Mouse (Mus musculus) R1 (cell line): ENCODE results near the gene Fam69b.

Source experiments
- DNase-seq: peaks from one replicate; pipeline ENCODE4 v3.0.0-alpha.2; 2018; ENCODE audit warnings: low read depth, low spot score

The Fam69b gene

DNA sequence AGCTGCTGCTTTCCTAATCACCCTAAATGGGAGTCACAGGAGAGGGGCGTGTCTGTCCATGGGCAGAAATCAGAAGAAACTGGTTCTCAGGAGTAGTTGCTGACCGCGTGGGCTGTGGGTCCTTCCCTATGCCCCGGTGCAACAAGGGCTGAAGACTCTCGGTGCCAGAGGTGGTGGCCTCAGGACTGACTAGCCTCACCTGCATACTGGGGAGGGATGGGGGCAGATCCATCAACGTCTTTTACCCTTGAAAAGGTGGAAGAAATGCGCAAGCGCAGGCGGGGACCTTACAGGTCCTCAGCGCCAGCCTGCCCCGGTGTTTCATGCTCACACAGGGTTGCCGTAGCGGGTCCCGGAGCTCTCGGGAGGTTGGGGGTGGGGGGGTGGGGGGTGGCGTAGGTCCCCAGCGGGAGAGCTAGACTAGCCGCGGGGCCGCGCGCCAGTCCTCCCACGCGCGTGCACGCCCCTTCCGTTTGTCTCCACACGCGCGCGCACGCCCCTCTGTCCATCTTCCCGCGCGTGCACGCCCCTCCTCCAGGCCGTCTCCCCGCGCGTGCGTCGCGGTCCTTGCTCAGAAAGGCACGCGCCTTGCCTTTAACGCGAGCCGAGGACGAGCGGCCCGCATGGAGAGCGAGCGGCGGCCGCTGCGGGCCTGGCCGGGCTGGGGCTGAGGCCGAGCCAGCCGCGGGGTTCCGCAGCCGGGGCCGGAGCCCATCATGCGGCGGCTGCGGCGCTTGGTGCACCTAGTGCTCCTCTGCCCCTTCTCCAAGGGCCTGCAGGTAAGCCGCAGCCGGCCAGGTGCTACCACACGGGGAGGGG, at the start of gene Fam69b:
TSS of gene Fam69b (plus strand) at position 537 of the 819 bp plus-strand sequence.
- DNase-seq: peak; percentile 84

DNA sequence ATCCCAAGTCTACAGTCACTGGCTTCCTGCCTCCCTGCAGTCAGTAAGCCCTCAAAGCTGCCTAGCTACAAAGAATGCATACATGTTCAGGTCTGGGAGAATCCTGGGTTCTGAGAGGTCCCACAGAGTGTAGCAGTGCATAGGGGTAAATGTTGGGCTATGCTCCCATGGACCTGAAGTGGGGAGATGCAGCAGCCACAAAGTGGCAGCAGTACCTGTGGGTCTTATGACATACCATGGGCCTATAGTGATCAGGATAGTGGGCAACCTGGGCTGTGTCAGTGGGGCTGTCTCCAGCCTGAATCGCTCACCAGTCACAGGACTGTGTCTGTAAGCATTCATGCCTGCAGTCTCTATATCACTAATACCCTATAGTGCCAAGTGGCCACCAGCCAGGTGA, 48.5 kb upstream of the Fam69b start, which contains the start of gene Egfl7:
TSS of gene Egfl7 (plus strand) at position 301 of the 400 bp plus-strand sequence.
- DNase-seq: no peak

DNA sequence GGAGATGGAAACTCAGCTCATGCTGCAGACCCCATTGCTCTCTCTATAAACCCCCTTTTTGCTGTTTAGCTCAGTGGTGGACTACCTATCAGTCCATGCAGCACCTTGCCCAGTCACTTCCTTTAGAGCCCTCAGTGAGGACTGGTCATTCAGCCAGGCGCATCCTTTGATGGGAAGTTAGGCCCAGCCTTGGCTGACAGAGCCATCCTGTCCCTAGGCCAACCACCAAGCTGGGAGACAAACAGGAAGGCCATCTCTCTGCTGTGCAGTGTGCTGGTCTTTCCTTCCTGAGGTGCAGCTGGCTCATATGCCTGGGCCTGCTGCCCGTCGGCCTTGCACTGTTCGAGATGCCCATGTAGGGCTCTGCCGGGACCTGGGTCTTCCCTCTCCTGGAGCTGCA, 47.5 kb upstream of the Fam69b start:
- no peak for DNase-seq

GRCm38 (mm10) chr2:26582203-26582602, 46.1 kb upstream of the Fam69b start:
- peak; percentile 82 for DNase-seq

DNA sequence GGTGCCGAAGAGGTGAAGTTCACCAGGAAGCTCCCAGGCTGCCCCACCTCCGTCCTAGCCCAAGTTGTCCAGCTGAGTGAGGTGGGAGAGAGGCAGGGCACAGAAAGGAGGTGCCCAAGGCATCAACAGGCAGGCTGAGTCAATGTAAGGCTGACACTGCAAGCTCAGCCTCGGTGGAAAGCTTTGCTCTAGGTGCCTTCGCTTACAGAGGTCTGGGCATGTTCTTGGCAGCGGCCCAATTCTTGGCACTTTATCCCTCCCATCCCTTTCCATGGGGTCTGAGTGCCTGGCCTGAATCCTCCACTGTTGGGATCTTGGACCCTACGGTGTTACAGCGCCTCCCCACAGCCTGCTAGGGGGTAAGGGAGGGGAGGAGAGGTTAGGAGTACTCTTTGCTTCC, 45.5 kb upstream of the Fam69b start:
- DNase-seq: no peak

- no peak for DNase-seq
These were observed 44.6 kb upstream of the Fam69b start for GRCm38 (mm10) chr2:26583640-26584039.

DNA sequence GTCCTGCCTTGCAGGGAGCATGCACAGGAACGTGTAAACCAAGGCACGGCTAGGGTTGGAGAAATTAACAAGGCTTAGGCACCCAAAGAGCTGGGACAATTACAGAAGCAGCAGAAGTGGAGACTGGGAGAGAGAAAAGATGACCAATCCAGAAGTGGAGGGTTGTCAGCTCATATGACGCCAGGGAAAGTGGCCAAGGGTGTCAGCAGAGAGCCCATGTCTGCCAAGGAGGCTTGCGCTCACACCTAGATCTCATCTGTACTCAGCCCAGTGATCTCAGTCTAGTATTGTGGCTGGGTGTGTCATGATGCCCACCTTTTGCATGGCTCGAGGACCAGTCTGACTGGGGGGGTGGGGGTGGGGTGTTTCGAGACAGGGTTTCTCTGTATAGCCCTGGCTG, 42.5 kb upstream of the Fam69b start:
- no peak for DNase-seq

DNA sequence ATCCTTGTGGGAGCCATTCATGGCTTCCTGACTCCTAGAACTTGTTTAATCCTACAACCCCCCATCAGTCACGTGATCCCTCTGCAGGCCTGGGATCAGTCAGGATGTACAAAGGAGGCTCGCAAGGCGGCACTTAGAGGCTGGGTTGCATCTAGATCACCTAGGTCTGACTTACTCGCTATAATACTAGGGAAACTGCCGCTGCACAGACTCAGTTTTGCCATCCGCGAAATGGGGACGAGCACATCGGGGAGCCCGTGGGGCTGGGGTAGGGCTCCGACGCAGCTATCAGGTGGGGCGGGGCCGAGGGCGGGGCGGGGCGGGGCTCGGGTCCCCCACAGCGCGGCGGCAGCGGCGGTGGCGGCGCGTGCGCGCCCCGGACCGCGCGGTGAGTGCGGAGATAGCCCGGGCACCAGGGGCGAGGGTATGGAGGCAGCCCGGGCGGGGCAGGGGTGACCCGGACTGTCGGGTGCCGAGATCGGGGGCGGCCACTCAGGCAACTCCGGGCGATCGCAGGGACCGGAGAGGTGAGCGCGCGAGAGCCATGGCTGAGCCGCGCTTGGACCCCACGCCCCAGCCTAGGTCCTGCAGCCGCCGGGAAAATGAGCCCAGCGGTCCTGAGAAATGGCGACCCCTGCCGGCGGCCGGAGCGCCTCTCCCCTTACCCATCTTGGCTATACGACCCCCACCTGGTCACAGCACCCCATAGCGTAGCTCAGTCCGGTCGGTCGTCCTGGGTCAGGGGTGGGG, 41.8 kb upstream of the Fam69b start, which contains the start of gene Gm20532:
TSS of gene Gm20532 (plus strand) at position 346 of the 750 bp plus-strand sequence.
- peak; percentile 92 for DNase-seq

- no peak for DNase-seq
These were observed 41.2 kb upstream of the Fam69b start for GRCm38 (mm10) chr2:26587044-26587405.

DNA sequence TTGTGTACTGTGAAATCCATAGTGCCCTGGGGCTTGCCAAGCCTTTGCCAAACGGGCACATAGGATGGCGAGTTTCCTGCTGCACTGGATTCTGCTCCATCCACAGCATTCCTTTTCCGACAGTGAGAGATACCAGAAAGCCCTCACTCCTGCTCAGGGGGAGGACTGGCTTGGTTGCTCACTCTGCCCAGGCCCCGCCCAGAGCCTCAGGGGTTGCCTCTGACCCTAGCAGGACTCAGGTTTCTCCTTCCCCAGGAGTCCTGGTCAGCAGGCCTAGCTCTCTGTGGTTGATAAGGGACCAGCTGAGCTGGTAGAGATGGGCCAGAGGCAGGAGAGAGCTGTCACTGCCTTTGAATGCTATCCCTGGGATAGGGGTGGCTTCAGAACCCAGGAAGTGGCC, 39.7 kb upstream of the Fam69b start:
- no peak for DNase-seq

GRCm38 (mm10) chr2:26589284-26589683, 39.0 kb upstream of the Fam69b start:
- no peak for DNase-seq

DNA sequence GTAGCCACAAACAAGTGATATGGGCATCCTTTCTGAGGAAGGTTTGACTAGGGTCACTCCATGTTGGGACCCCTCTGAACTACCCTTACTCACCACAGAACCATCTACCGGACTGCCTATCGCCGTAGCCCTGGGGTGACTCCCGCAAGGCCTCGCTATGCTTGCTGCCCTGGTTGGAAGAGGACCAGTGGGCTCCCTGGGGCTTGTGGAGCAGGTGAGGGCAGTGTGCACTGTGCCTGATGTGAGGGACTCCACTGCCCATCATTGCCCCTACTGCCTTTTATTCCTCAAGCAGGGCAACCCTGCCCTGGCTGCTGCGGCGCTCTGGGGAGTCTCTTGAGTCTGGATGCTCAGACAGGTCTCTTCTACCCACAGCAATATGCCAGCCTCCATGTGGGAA, 38.0 kb upstream of the Fam69b start:
- DNase-seq: no peak

- no peak for DNase-seq
These were observed 37.3 kb upstream of the Fam69b start for GRCm38 (mm10) chr2:26590962-26591361.

GRCm38 (mm10) chr2:26591416-26591815, 36.8 kb upstream of the Fam69b start:
- DNase-seq: no peak

DNA sequence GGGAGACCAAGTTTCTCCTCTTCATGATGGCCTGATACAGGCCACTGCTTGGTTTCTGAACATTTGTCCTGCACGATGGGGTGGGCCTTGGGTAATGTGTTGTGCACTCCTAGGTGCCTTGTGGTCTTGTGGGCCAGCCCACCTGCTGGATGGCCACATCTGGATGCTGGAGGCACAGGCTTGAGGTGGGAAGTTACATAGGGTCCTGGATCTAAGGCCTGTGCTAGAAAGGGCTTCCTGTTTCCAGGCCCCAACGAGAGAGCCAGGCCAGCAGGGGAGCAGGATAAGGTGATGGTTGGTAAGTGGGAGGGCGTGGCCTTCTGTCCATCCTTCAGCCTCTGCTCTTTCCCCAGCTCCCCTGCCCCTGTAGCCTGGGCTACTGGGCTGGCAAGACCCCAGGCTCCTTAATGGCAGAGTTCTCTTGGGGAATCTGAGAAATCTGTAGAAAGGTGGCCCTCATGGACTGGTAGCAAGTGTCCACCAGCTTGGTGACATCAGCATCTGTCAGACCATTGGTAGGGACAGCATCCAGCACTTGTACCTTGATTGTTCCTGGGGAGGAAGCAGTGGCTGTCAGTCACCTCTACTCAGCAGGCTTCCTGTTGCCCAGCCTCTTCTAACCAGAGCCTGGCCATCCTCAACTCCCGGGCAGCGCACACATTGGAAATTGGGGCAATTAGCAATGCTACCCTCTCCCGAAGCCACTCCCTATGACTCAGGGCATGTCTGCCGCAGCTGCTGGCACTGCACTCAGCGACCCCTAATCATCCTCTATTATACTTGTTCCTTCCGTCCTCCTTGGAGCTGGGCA, 34.8 kb upstream of the Fam69b start:
- no peak for DNase-seq

DNA sequence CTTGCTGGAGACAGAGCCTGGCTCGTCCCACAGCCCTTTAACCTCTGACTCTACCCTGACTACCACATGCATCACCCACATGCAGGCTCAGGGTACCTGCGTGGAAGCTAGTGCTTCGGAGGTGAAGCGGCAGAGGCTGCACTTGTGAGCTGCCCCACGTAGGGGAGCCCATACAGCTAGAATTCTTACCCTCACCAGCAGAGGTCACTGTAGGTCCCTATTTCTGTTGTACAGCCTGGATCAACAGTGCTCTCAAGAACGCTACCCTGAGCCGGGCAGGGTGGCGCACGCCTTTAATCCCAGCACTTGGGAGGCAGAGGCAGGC, 34.3 kb upstream of the Fam69b start:
- peak; percentile 93 for DNase-seq

GRCm38 (mm10) chr2:26594461-26594933, 33.8 kb upstream of the Fam69b start:
- peak; percentile 73 for DNase-seq

DNA sequence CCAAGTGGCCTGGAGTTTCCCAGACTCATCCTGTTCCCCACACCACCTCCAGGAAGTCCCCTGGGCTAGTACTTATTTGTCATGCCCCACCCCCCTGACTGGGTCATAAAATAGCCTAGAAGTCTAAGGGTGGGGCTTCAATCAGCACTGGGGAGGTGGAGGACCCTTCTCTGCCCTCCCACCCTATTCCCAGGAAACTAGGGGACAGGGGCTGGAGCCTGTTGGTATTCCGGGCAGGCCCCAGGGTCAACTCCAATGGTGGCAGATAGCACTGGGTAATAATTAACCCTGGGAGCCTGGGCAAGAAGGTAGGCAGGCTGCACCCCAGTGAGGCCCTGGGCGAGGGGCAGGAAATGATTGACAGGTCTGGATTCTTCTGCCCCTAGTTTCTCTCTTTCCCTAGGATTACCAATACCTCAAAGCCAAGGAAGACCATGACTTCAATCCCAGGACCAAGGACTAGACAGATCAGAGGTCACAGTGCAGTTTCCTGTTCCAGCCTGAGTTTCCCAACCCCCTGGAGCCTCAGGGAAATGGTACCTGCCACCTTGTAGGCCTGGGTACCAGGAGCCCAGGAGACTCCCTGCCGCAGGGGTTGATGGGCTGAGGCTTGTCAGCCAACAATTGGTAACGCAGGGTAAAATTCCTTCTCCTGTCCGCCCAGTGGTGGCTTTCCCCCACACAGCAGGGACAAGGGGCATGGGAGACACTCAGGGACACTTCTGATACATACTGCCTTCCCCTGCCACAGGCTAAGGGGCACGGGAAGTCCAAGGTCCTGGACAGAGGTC, 33.1 kb upstream of the Fam69b start:
- DNase-seq: no peak

DNA sequence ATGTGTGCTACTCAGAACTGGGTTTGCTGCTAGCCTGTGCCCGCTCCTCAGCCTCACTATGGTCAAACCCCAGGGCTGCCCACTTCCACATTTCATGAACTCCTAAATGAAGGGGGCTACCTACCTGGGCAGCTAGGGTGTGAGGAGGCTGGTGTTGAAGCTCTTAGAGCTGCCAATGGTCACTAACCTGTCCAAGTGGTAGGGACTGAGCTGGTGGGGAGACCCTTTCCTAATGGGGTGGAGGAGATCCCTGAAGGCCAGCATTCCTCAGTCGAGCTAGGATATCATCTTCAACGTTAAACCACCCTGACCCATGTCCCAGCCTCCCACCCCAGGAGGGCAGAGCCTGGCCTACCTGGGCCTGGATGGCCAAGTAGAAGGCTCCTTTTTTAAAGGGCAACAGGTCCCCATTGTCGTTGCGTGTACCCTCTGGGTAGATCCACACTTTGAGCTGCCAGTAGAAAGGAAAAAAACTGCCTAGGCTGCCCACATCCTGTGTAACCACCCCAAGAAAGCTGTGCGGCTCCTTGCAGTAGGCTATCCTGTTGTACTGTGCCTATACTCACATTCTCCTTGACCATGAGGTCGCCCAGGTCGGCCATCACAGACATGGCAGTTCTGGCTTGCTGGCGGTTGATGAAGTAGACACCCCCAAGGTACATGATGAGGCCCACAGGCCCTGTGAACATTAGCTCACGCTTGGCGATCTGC, 32.4 kb upstream of the Fam69b start:
- no peak for DNase-seq

DNA sequence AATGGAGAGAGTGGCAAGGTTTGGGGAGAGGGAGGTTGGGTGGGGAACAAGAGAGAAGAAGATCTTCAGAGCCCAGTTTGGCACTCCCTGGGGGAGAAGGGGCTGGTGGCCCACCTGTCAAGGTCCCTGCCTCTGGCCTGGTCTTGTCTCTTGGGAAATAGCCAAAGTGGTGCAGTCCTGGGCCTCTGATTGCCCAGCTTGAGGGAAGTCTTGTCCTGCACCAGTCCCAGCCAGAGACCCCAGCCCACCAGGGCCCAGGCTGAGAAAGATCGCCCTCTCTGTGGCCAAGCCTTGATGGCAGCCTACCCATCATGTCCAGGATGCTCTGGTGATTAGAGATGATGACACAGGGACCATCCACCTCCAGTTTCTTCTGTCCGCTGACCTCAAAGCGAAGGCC, 31.4 kb upstream of the Fam69b start:
- no peak for DNase-seq

DNA sequence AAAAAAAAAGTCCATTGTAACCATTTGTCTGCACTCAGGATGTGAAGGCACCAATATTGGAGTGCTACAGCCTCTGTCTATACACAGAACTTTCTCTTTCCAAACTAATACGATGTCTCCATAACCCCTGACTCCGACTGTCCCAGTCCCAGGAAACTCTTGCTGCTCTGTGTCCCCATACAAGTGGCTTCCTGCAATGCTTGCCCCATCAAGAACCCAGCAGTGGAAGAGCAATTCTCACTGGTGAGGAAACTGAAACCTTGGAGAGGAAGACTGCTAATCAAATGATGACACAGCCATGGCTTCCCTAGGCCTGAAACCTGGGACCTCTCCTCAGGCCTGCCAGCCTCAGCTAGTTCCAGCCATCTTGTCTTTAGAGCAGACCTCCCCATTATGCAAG, 30.4 kb upstream of the Fam69b start:
- no peak for DNase-seq
